Mouse (Mus musculus) testis, adult 2 months (tissue): ENCODE data around the gene Adamts7.

Experiments
- CTCF ChIP-seq: fragments of 200-500 bp; IDR thresholded peaks from 2 replicates; pipeline ENCODE4 v1.5.1; 2012; ENCODE audit warnings: low read depth, mild to moderate bottlenecking, inconsistent platforms, low read length, moderate library complexity; ENCODE audit not compliant: control insufficient read depth, insufficient read depth, insufficient replicate concordance
- POLR2A ChIP-seq: fragments of 200-500 bp; IDR thresholded peaks from 2 replicates; pipeline ENCODE4 v1.6.1; 2012; ENCODE audit warnings: low read depth, mild to moderate bottlenecking, inconsistent platforms, low read length, moderate library complexity; ENCODE audit not compliant: control insufficient read depth

DNA sequence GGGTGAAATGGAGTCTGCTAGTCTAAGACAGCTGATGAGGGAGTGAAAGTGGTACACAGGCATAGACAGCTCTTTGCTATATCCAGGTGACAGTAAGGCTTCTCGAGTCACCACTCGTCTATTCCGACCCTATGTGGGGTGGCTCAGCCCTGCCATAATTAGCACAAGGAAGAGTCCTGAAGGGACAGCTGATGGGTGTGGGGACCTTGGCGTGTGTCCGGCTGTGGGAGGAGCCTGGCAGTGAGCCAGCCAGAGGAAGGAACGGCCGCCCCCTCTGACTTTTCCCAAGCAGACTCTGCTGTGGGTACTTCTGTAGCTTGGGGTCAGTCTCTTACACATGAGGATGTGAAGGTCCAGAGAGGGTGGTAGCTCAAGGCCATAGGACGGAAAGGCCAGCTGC, 21.2 kb downstream of the Adamts7 start:
- TF ChIP-seq CTCF (no peak), POLR2A (no peak)
